27 mouse cellular contexts compared by ENCODE assay signal in the genomic region with DNA sequence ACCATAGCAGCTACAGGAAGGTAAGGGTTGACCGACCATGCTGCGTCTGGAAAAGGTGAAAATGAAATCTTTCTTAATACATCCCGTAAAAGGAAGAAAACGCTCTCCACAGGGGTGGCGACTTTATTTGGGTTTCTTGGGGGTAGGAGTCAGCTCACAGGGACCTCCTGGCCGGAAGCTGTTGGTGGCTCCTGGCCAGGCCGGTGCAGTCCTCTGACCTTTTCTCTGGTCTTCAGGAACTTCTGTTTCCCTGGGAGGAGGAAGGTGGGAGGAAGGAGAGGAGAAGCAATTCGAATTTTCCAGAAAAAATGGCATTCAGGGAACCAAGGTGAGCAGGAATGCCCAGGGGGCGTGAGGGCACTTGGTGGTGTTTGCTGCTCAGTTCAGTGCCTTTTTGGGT. TPM values are rescaled to one million over a fixed set of nuclear protein-coding genes. Genes with fewer than 3 reads are reported as not detected.
DNase-seq lines count a peak whose midpoint lies in the region; ATAC-seq lines count a peak whose summit lies in the region.
"Had no signal": no experiment of that assay in that cellular context is flagged by ENCODE, and none has a peak within 500 bp of the region (broad histone marks: within the 10 kb centered on the region; RNA-seq: fewer than 3 reads in every experiment).

No protein-coding gene starts in this region.

- no peak overlapping the region for H3K4me3 ChIP-seq in heart, embryonic 12.5 days
- no peak overlapping the region for H3K4me3 ChIP-seq in kidney, embryonic 14.5 days (ENCODE audit: low read length)
- H3K4me3 ChIP-seq: embryonic facial prominence, embryonic 13.5 days; forebrain, embryonic 10.5 days; forebrain, embryonic 15.5 days; left cerebral cortex, adult 2 months; limb, embryonic 12.5 days; liver, embryonic 15.5 days; stomach, embryonic 15.5 days had no signal

- H3K4me1 ChIP-seq in heart, embryonic 12.5 days (replicated peaks) = peaks cover under 1% of the 10 kb centered on the region
- H3K4me1 ChIP-seq in kidney, embryonic 14.5 days (ENCODE audit: control insufficient read depth, insufficient read depth, low read length) = 0 out of 2 replicates have a peak, but pooled peaks cover under 1% of the 10 kb centered on the region
- H3K4me1 ChIP-seq: embryonic facial prominence, embryonic 13.5 days; forebrain, embryonic 10.5 days; forebrain, embryonic 15.5 days; limb, embryonic 12.5 days; liver, embryonic 15.5 days; stomach, embryonic 15.5 days had no signal

- 80% methylated on average over 9 of the region's 9 CpGs for WGBS in heart, embryonic 12.5 days
- 71% methylated on average over 9 of the region's 9 CpGs for WGBS in kidney, embryonic 14.5 days

- no peaks in the 10 kb centered on the region for H3K9me3 ChIP-seq in heart, embryonic 12.5 days (replicated peaks)
- no peaks in the 10 kb centered on the region for H3K9me3 ChIP-seq in kidney, embryonic 14.5 days (ENCODE audit: control insufficient read depth, low read length)
- H3K9me3 ChIP-seq: embryonic facial prominence, embryonic 13.5 days; forebrain, embryonic 10.5 days; forebrain, embryonic 15.5 days; G1E; limb, embryonic 12.5 days; liver, embryonic 15.5 days; stomach, embryonic 15.5 days had no signal

- no peaks in the 10 kb centered on the region for H3K27me3 ChIP-seq in heart, embryonic 12.5 days (replicated peaks)
- no peaks in the 10 kb centered on the region for H3K27me3 ChIP-seq in kidney, embryonic 14.5 days (ENCODE audit: control insufficient read depth, insufficient read depth, low read length)
- H3K27me3 ChIP-seq: embryonic facial prominence, embryonic 13.5 days; forebrain, embryonic 15.5 days; limb, embryonic 12.5 days; liver, embryonic 15.5 days; stomach, embryonic 15.5 days had no signal

- peak; percentile 36 for DNase-seq in adrenal gland, adult 2 months
- DNase-seq in adrenal gland, postnatal 10 days = no peak
- peak; percentile 44 to 48 for DNase-seq in heart, postnatal 14 days
- DNase-seq in kidney, postnatal 10 days = peak; percentile 75
- DNase-seq in kidney, postnatal 36 days = peak; percentile 60 to 68
- no peak for DNase-seq in thymus, postnatal 4 days
- DNase-seq: cerebellum, adult 18-20 months; cerebellum, postnatal 10 days; gastrocnemius, postnatal 25 days; lung, embryonic 14.5 days; lung, postnatal 14 days; midbrain, embryonic 14.5 days had no signal

- no peaks in the 10 kb centered on the region for H3K36me3 ChIP-seq in heart, embryonic 12.5 days
- no peaks in the 10 kb centered on the region for H3K36me3 ChIP-seq in kidney, embryonic 14.5 days (ENCODE audit: control insufficient read depth, insufficient read depth, low read length)
- H3K36me3 ChIP-seq: embryonic facial prominence, embryonic 13.5 days; forebrain, embryonic 10.5 days; forebrain, embryonic 15.5 days; G1E; limb, embryonic 12.5 days; liver, embryonic 15.5 days; stomach, embryonic 15.5 days had no signal

- intact Hi-C loops in heart, postnatal 14 days (cut with DNase I) = no loop called here

- no peak for ATAC-seq in heart, embryonic 12.5 days (ENCODE audit: insufficient number of reproducible peaks, low FRiP score)
- ATAC-seq in kidney, embryonic 14.5 days (ENCODE audit: low FRiP score, low TSS enrichment) = no peak
- ATAC-seq: forebrain, embryonic 15.5 days; hindbrain, postnatal 0 days; intestine, postnatal 0 days had no signal

- no peak overlapping the region for H3K9ac ChIP-seq in heart, embryonic 12.5 days
- no peak overlapping the region for H3K9ac ChIP-seq in kidney, embryonic 14.5 days (ENCODE audit: low read depth, low read length)
- H3K9ac ChIP-seq: embryonic facial prominence, embryonic 13.5 days; forebrain, embryonic 15.5 days; limb, embryonic 12.5 days; liver, embryonic 15.5 days; lung, embryonic 14.5 days; stomach, embryonic 15.5 days had no signal

- no peak overlapping the region for H3K27ac ChIP-seq in heart, embryonic 12.5 days (ENCODE audit: poor library complexity, severe bottlenecking)
- H3K27ac ChIP-seq in kidney, embryonic 14.5 days (ENCODE audit: low read depth, low read length) = no peak overlapping the region
- H3K27ac ChIP-seq: embryonic facial prominence, embryonic 13.5 days; forebrain, embryonic 10.5 days; forebrain, embryonic 15.5 days; hindbrain, postnatal 0 days; left cerebral cortex, adult 2 months; limb, embryonic 12.5 days; liver, embryonic 15.5 days; stomach, embryonic 15.5 days had no signal

- H3K4me2 ChIP-seq in heart, embryonic 12.5 days = no peak overlapping the region
- H3K4me2 ChIP-seq in kidney, embryonic 14.5 days (replicated peaks; ENCODE audit: low read depth, low read length) = no peak overlapping the region
- H3K4me2 ChIP-seq: embryonic facial prominence, embryonic 13.5 days; forebrain, embryonic 15.5 days; limb, embryonic 12.5 days; liver, embryonic 15.5 days; lung, embryonic 14.5 days; stomach, embryonic 15.5 days had no signal

RNA-seq across cellular contexts. Expression of gene Aplnr, which starts 19.3 kb away (rescaled TPM):
- 10 to 100 TPM in 1 of 2 experiments, 1 to 10 TPM in 1; 7.7 to 14.3 TPM for total RNA-seq in adrenal gland, adult 2 months (2021)
- 9.4 and 12.1 TPM in 2 replicates for polyA plus RNA-seq in adrenal gland, adult 2 months (2012; rRNA removed)
- 100 to 1,000 TPM in 1 of 2 experiments, 10 to 100 TPM in 1; 77.0 to 167 TPM for total RNA-seq in adrenal gland, postnatal 10 days (2021)
- total RNA-seq in heart, postnatal 14 days (2021) = 100 to 1,000 TPM in 1 of 2 experiments, 10 to 100 TPM in 1; 93.4 to 104 TPM
- 8.5 and 8.6 TPM in 2 replicates for polyA plus RNA-seq in heart, embryonic 12.5 days (2016; fragmentation: Nextera tagmentation; extraction: Ambion mirVana)
- polyA plus RNA-seq in kidney, embryonic 14.5 days (2014; fragmentation: Nextera tagmentation; extraction: Ambion mirVana) = 54.0 and 67.7 TPM in 2 replicates
- total RNA-seq: monocyte, adult 5-6 weeks had no signal
- polyA plus RNA-seq: G1E had no signal

RNA-seq across cellular contexts. Expression of gene Lrrc55, which starts 41.7 kb away (rescaled TPM):
- 10 to 100 TPM; 17.0 to 18.2 TPM for total RNA-seq in adrenal gland, adult 2 months (2021)
- 13.2 and 14.3 TPM in 2 replicates for polyA plus RNA-seq in adrenal gland, adult 2 months (2012; rRNA removed)
- total RNA-seq in adrenal gland, postnatal 10 days (2021) = 10 to 100 TPM; 13.8 to 14.8 TPM
- total RNA-seq in heart, postnatal 14 days (2021) = 1 to 10 TPM; 3.1 to 4.3 TPM
- 0.18 and 0.22 TPM in 2 replicates for polyA plus RNA-seq in heart, embryonic 12.5 days (2016; fragmentation: Nextera tagmentation; extraction: Ambion mirVana)
- 0.39 and 0.47 TPM in 2 replicates for polyA plus RNA-seq in kidney, embryonic 14.5 days (2014; fragmentation: Nextera tagmentation; extraction: Ambion mirVana)
- total RNA-seq: common myeloid progenitor, adult 5-6 weeks; liver, adult 2 months; monocyte, adult 5-6 weeks had no signal
- polyA plus RNA-seq: G1E; liver, adult 2 months had no signal

Comparison
In these comparisons a context has a peak if more than half of its experiments do, and no peak if none do; other contexts are left out.
1. DNase-seq: peak in adrenal gland, adult 2 months (single experiment), heart, postnatal 14 days (2 of 2), kidney, postnatal 10 days (single experiment) and kidney, postnatal 36 days (2 of 2); none in adrenal gland, postnatal 10 days (single experiment) and thymus, postnatal 4 days (single experiment).
2. RNA of gene Aplnr, which starts 19.3 kb away (total RNA-seq): 77.0 to 167 TPM in adrenal gland, postnatal 10 days and 93.4 to 104 TPM in heart, postnatal 14 days; 7.7 to 14.3 TPM in adrenal gland, adult 2 months; every median in the first group is over 4 times any median in the second.